Mouse (Mus musculus) kidney, postnatal 0 days (tissue): ENCODE measurements around the gene Cxcl1. TPM values are rescaled to one million over a fixed set of nuclear protein-coding genes. Genes with fewer than 3 reads are reported as not detected.

Experiments
- ATAC-seq: fragments of 200-750 bp; cut with Nextera tagmentation; replicated peaks from 2 replicates; pipeline ENCODE4 v1.8.0; 2017; ENCODE audit warnings: low read depth, moderate number of reproducible peaks, moderate TSS enrichment, moderate library complexity; ENCODE audit not compliant: low FRiP score
- DNase-seq: peaks from one replicate; pipeline ENCODE4 v3.0.0-alpha.2; 2016; ENCODE audit warnings: low spot score
- H3K27ac ChIP-seq: fragments of 300-500 bp; sonication (generic); 2 replicates; pipeline ENCODE4 v1.5.1; 2014; ENCODE audit warnings: mild to moderate bottlenecking
- H3K27me3 ChIP-seq: fragments of 300-500 bp; sonication (generic); 2 replicates; pipeline ENCODE4 v1.6.1; 2014; ENCODE audit warnings: low read length, mixed read lengths; ENCODE audit not compliant: insufficient read depth
- H3K36me3 ChIP-seq: fragments of 300-500 bp; sonication (generic); 2 replicates; pipeline ENCODE4 v1.6.1; 2014; ENCODE audit warnings: low read length, mixed read lengths; ENCODE audit not compliant: insufficient read depth
- H3K4me1 ChIP-seq: fragments of 300-500 bp; sonication (generic); replicated peaks from 2 replicates; pipeline ENCODE4 v1.6.1; 2014; ENCODE audit warnings: antibody characterized with exemption, low read length, mixed read lengths; ENCODE audit not compliant: insufficient read depth
- H3K4me2 ChIP-seq: fragments of 300-500 bp; sonication (generic); 2 replicates; pipeline ENCODE4 v1.6.1; 2014; ENCODE audit warnings: mild to moderate bottlenecking, low read length, moderate library complexity, mixed read lengths
- H3K4me3 ChIP-seq: fragments of 300-500 bp; sonication (generic); replicated peaks from 2 replicates; pipeline ENCODE4 v1.5.1; 2014; ENCODE audit warnings: low read depth, low read length
- H3K9ac ChIP-seq: fragments of 300-500 bp; sonication (generic); 2 replicates; pipeline ENCODE4 v1.6.1; 2014; ENCODE audit warnings: low read depth, low read length
- H3K9me3 ChIP-seq: fragments of 300-500 bp; sonication (generic); replicated peaks from 2 replicates; pipeline ENCODE4 v1.6.1; 2016; ENCODE audit warnings: low read length, inconsistent platforms, mixed read lengths
- CTCF ChIP-seq: IDR thresholded peaks from 2 replicates; pipeline ENCODE4 v1.5.1; 2016; ENCODE audit warnings: antibody characterized with exemption, low read depth, mild to moderate bottlenecking, moderate library complexity
- WGBS: fragments of 180-500 bp; shearing (Covaris S2); extraction: QIAGEN DNeasy Blood & Tissue Kit; methylation state at CpG from one replicate; pipeline ENCODE4 v1.1.7; 2014; 5-methylcytosine and 5-hydroxymethylcytosine counted together
- polyA plus RNA-seq: library from polyadenylated mRNA; unstranded; fragments of >200 nt; fragmentation: Nextera tagmentation; extraction: Ambion mirVana; gene quantifications from 2 replicates; pipeline ENCODE4 v1.2.1, GENCODE M21; 2015

Gene Cxcl1
- polyA plus RNA-seq, 1 experiment from 2014 or later: 1.3 TPM

DNA sequence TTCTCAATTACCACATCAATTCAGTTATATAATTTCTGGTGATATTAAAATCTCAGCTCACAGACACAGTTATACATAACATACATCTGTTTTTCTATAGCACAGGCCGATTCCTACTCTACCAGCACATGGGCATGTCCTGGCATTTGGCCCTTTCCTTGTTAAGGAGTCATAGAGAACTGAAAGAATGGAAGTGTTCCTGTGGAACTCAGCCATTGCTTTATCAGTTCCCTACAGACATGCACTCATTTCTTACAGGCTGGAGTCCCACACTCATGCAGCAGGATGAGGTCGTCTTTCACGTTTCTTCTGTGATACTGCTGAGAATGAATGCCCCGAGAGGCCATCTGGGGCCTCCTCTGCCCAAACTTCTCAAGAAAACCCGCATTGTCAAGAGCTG is 33.6 kb upstream of the Cxcl1 start:
- no peaks in the 10 kb centered on the region for H3K9me3 ChIP-seq
- no peak overlapping the region for H3K4me3 ChIP-seq
- no peaks in the 10 kb centered on the region for H3K4me1 ChIP-seq
- 72% methylated on average over 5 of the region's 5 CpGs for WGBS
- H3K36me3 ChIP-seq: no peaks in the 10 kb centered on the region
- no peak for TF ChIP-seq CTCF
- ATAC-seq (no peak), DNase-seq (no peak)
- no peaks in the 10 kb centered on the region for H3K27me3 ChIP-seq
- H3K27ac ChIP-seq: no peak overlapping the region
- no peak overlapping the region for H3K4me2 ChIP-seq
- no peak overlapping the region for H3K9ac ChIP-seq

GRCm38 (mm10) chr5:90858429-90858828 is 32.6 kb upstream of the Cxcl1 start:
- ATAC-seq: no peak
- Histone ChIP-seq H3K9me3 (no peaks in the 10 kb centered on the region), H3K4me2 (no peak overlapping the region), H3K36me3 (no peaks in the 10 kb centered on the region), H3K9ac (no peak overlapping the region), H3K27ac (no peak overlapping the region), H3K27me3 (no peaks in the 10 kb centered on the region), H3K4me1 (no peaks in the 10 kb centered on the region), H3K4me3 (no peak overlapping the region)
- DNase-seq: no peak
- no peak for TF ChIP-seq CTCF
- 79% methylated on average over 2 of the region's 2 CpGs for WGBS

GRCm38 (mm10) chr5:90859031-90859430 is 32.0 kb upstream of the Cxcl1 start:
- H3K9ac ChIP-seq: no peak overlapping the region
- no peak for ATAC-seq
- H3K4me1 ChIP-seq: no peaks in the 10 kb centered on the region
- no peak overlapping the region for H3K4me3 ChIP-seq
- no peaks in the 10 kb centered on the region for H3K36me3 ChIP-seq
- TF ChIP-seq CTCF: no peak
- H3K27me3 ChIP-seq: no peaks in the 10 kb centered on the region
- no peaks in the 10 kb centered on the region for H3K9me3 ChIP-seq
- no peak overlapping the region for H3K4me2 ChIP-seq
- no peak for DNase-seq
- 80% methylated on average over 3 of the region's 3 CpGs for WGBS
- no peak overlapping the region for H3K27ac ChIP-seq

DNA sequence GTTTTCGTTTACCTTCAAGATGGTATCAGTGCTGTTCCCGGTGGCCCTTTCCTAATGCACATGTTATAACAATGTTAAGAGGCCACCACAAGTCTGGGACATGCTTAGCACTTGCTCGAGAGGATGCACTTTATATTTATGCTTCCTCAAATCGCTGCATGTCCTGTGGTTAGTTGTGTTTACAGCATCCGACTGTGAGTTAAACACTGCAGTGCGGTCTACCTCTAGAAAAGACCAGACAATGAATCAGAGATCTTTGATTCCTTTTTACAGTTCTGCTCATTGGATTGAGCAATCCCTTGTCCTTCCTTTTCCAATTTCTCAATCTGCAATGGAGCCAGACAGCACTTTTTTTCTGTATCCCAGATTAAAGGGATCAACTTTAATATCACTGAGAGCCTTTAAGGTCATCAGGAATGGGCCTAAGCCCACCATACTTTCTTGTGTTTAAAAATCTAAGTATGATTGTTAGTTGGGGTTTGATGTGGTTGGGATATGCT is 29.1 kb upstream of the Cxcl1 start:
- no peak for TF ChIP-seq CTCF
- ATAC-seq (no peak), DNase-seq (no peak)
- H3K4me3 ChIP-seq: no peak overlapping the region
- no peak overlapping the region for H3K4me2 ChIP-seq
- WGBS: 88% methylated on average over 6 of the region's 6 CpGs
- H3K9ac ChIP-seq: no peak overlapping the region
- H3K36me3 ChIP-seq: no peaks in the 10 kb centered on the region
- H3K27ac ChIP-seq: no peak overlapping the region
- H3K9me3 ChIP-seq: no peaks in the 10 kb centered on the region
- no peaks in the 10 kb centered on the region for H3K4me1 ChIP-seq
- no peaks in the 10 kb centered on the region for H3K27me3 ChIP-seq

DNA sequence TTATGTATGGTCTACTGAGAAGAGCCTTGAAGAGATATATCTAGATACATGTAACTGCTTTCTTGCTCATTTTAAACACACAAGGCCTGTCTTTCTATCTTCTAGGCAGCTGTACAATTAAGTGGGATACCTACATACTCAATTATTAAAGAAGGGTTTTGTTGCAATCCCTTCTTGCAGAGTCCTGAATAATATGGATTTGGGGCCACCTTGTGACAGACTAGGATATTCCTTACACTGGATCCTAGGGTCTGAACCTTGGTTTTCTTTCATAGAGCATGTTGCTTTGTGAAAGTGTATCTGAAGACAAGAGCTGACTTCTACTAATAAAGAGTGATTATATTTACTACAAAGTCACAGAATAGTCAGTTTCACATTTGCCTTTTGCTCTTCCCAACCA is 24.3 kb upstream of the Cxcl1 start:
- no peaks in the 10 kb centered on the region for H3K9me3 ChIP-seq
- H3K27ac ChIP-seq: no peak overlapping the region
- no peak overlapping the region for H3K4me2 ChIP-seq
- H3K9ac ChIP-seq: no peak overlapping the region
- no peaks in the 10 kb centered on the region for H3K36me3 ChIP-seq
- no peak for ATAC-seq
- peak; percentile 33 for DNase-seq
- no peaks in the 10 kb centered on the region for H3K27me3 ChIP-seq
- no peaks in the 10 kb centered on the region for H3K4me1 ChIP-seq
- no peak overlapping the region for H3K4me3 ChIP-seq
- peak; percentile 62 for TF ChIP-seq CTCF

GRCm38 (mm10) chr5:90872377-90872776 is 18.7 kb upstream of the Cxcl1 start:
- peak; percentile 85 for ATAC-seq
- Histone ChIP-seq H3K4me1 (no peaks in the 10 kb centered on the region), H3K9ac (no peak overlapping the region), H3K27me3 (no peaks in the 10 kb centered on the region), H3K27ac (no peak overlapping the region), H3K9me3 (no peaks in the 10 kb centered on the region), H3K4me3 (no peak overlapping the region), H3K36me3 (no peaks in the 10 kb centered on the region), H3K4me2 (no peak overlapping the region)
- TF ChIP-seq CTCF: no peak
- 55% methylated on average over 7 of the region's 7 CpGs for WGBS
- no peak for DNase-seq

DNA sequence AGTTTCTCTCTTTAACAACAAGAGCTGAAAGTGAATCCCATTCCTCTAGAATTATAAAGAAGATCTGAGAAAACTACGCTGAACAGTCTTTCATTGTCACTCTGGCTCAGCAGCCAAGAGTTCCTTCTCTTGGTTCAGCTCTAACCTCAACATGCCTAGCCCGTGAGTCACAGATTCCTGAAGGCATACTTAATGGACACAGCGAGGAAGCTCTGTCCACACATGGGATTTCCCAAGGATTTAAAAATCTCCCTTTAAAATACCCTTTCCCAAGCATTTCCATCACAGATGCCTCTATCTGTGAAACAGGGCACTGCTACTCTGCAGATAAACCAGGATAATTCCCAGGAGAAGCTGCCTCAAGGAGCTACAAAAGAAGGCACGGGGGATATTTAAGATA is 15.0 kb upstream of the Cxcl1 start:
- H3K4me2 ChIP-seq: no peak overlapping the region
- no peaks in the 10 kb centered on the region for H3K9me3 ChIP-seq
- H3K36me3 ChIP-seq: no peaks in the 10 kb centered on the region
- peak; percentile 15; the same call in 1 of the 2 replicates for TF ChIP-seq CTCF
- ATAC-seq (no peak), DNase-seq (peak; percentile 40)
- H3K4me3 ChIP-seq: no peak overlapping the region
- no peak overlapping the region for H3K9ac ChIP-seq
- H3K27me3 ChIP-seq: no peaks in the 10 kb centered on the region
- H3K27ac ChIP-seq: no peak overlapping the region
- no peaks in the 10 kb centered on the region for H3K4me1 ChIP-seq
- 61% methylated on average over 4 of the region's 4 CpGs for WGBS
